Mouse (Mus musculus): ENCODE measurements at regions not wholly inside any gene's neighbourhood (a gene's known extent, or its start where the extent isn't known, plus 50 kb on each side); places are given as distances from the start of the nearest gene placed in this dataset.

DNA sequence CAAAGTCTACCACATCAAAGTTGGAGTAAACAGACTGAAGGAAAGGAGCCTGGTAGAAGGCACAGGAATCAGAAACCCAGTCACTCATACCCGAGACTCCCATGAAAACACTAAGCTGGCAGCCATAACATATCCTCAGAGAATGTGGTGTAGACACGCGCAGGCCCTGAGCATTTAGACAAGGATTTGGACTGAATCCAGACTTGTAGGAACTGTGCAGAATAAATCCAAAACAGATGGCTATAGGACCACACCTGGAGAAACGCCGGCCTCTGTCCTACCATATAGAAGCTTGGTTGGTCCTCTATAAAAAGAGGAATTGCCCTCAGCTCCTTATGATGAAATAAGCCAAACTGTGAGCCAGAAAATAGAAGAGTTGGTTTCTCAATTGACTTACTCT is 124.3 kb upstream of the Kcnk2 start:
- no peak for TF ChIP-seq POLR2A (IDR thresholded peaks at IDR 0.05; ENCODE audit: borderline replicate concordance, extremely low read depth, insufficient read depth, insufficient read length, poor library complexity, severe bottlenecking)
- no peak for TF ChIP-seq CTCF (IDR thresholded peaks at IDR 0.05; ENCODE audit: borderline replicate concordance, extremely low read depth, insufficient read depth, insufficient read length)

All from brain, embryonic 14.5 days (tissue).